Mouse (Mus musculus): Measurements from ENCODE around the gene Sepsecs.
"Not testable (repeated sequence)": the region's sequence is repeated elsewhere in the genome, so short reads cannot be mapped to it uniquely, and the experiment has no call there.

Gene Sepsecs

DNA sequence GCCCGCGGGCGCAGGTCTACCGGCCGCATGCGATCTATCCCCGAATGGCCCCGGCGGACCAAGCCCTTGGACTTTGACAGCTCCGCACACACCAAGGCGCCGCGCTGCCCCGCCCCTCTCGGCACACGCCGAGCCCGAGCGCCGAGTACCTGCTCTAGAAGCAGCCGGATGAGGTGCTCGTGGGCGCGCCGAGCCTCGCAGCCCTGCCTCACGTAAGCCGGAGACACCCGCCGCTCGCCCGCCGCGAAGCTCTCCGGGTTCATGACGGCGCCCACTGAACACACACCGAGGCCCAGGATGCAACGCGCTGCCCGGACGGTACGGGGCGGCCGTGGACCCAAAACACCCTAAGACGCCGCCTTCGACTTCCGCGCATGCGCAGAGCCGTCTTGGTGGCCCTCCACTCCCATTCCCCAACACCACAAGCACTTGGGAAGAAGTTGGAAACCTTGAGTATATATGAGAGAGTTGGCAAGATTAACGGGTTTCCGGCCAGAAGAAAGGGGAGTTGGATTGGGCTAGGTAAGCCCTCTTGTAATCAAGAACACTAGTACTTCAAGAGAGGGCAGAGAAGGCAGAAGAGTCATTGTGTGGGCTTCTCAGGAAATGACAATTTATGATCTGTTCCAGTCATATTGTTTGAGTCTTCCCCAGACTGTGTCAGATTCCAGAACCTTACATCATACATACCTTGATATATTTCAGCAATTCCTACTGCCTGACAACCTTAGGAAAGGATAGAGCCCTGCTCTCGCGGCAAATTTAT lies at the start of gene Sepsecs:
TSS of gene Sepsecs (minus strand) at position 283 of the 766 bp plus-strand sequence.
- peak; percentile 96 to 97 for DNase-seq

GRCm38 (mm10) chr5:52716742-52717448 lies 47.4 kb upstream of the Sepsecs start:
- DNase-seq = no peak

DNA sequence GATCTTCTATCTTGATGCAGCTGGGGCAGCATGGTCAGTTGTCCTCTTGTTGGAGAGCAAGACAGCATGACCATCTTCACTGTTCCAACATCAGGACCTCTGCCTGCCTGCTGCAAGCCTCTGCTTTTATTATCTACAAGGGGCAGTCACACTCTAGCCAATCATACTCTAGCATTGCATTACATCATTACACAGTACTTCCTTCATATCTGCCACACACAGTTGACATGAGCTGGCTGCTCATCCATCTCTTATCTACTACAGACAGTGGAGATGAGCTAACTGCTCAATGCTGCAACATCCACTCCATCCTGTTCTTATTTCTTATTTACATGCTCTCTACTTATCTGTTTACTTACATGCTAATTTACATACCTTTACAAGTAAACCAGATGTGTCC lies 43.2 kb upstream of the Sepsecs start:
- DNase-seq = no peak

- DNase-seq = no peak
Observed at GRCm38 (mm10) chr5:52704562-52704961, 35.1 kb upstream of the Sepsecs start.

GRCm38 (mm10) chr5:52697882-52698440 lies 28.5 kb upstream of the Sepsecs start:
- not testable (repeated sequence) for DNase-seq

- no peak for DNase-seq
Observed at GRCm38 (mm10) chr5:52697291-52697690, 27.8 kb upstream of the Sepsecs start.

DNA sequence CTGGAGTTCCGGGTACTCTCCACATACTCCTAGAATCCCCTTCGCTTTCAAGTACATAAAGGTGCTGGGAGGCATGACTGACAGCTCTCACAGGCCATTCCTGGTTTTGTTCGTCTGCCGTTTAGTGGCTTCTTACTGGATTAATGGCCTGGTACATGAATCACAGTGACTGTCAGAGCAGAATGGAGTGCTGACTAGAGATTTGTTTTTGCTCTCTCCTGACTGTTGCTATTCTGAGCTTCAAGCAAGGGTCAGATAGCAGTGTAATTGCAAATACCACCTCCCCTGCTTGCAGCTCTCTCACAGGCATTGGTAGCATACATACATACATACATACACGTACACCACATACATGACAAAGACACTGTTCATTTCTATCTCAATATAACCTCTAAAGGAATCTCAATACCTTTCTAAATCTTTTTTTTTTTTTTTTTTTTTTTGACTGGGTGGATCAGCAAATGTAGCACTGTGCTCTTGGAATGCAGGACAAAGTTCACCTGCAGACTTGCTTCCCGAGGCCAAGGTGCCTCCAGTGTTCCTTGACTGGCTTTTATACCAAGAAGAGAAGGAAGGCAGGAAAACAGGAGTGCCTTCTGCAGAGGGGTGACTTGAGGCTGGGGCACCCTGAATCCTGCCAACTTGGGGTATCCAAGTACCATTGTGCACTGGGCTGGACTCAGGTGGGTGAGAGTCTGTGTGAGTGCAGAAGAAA lies 18.4 kb upstream of the Sepsecs start:
- DNase-seq = peak in 1 of 2 experiments; percentile 13

DNA sequence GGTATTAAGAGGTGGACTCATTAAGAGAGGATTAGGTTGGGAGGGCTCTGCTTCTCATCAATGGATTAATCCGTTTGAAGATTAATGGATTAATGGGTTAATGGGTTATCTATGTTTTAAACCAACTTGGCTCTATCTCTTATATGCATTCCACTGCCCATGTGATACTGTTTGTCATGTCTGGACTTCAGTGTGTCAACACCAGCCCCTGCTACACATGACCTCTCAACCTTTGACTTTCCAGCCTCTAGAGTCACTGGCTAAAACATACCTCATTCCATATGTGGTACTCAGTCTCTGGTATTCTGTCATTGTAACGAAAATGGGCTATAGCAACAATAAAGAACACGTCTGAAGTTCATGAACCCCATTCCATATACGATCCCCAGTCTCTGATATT lies 11.6 kb upstream of the Sepsecs start:
- no peak for DNase-seq

DNA sequence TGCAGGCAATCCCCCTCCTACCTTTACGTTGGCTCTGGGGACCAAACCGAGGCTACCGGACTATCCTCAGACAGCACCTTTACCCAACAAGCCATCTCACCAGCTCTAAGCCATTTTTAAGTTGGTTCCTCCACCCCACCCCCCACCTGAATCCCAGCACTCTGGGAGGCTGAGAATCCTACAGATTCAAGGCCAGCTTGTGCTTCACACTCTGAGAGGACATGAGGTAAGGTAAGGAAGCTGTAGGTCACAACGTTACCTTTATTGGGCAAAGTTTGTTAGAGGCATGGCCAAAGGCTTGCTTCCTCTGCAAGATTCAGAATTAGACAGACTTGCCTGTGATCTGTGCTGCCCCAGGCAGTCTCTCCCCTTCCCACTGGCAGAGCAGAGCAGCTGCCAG lies 10.7 kb upstream of the Sepsecs start:
- no peak for DNase-seq

- DNase-seq = no peak
Observed at GRCm38 (mm10) chr5:52678498-52679070, 9.1 kb upstream of the Sepsecs start.

- DNase-seq = no peak
Observed at GRCm38 (mm10) chr5:52677126-52677525, 7.6 kb upstream of the Sepsecs start.

- no peak for DNase-seq
Observed at GRCm38 (mm10) chr5:52674384-52675069, 5.0 kb upstream of the Sepsecs start.

DNA sequence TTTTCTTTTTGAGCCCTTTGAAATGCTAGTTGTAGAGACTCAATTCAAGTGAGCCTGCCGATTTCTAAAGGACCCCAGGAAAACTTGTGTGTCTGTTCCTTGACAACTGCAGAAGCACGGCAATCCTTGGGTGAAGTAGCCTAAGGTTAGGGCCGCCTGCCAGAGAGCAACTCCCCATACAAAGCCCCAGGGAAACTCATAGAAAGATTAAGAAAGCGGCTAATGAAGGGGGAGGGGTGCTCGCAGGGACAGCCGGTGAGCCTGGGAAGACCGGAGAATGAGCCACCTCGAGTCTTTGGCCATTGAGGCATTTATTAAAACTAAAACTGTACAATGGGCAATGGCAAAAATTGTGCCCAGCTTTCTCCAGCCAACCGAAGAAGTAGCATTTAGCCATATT lies 3.8 kb upstream of the Sepsecs start:
- no peak for DNase-seq

GRCm38 (mm10) chr5:52670745-52671144 lies 1.2 kb upstream of the Sepsecs start:
- no peak for DNase-seq

DNA sequence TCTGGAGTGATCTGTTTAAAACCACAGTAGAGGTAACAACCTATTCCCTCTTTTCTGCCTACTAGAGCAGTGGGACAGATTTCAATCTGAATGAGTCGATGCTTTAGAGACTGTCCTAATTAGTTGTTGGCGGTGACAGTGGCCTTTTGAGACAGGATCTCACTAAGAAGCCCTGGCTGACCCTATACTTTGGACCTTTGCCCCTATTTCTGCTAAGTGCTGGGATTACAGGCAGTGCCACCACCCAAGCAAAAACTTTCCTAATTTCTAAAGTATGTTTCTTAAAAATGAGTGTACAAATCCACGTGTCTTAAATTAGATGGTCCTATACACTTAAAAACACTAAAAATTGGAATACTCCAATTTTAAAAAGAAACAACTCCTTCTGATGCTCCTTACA lies 2.7 kb downstream of the Sepsecs start:
- DNase-seq = no peak

GRCm38 (mm10) chr5:52657957-52658356 lies 11.6 kb downstream of the Sepsecs start:
- no peak for DNase-seq

- DNase-seq = no peak
Observed at GRCm38 (mm10) chr5:52657336-52657735, 12.2 kb downstream of the Sepsecs start.

DNA sequence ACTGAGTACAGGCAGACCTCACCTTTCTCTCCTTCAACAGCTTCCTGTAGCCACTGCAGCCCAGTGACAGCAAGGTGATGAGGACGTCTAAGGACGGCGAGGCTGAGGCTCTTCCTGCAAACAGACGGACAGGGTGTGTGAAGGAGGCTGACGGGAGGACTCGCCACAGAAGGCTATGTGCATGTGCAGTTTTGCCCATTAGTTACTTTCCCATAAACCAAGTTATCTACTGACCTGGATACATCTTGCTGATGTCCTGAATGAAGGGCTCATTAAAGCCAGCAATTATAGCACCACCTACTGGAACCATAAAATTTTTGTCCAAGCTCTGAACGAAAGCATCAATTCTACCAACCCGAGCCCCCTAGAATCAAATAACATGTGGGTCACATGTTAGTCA lies 13.5 kb downstream of the Sepsecs start:
- DNase-seq = no peak

DNA sequence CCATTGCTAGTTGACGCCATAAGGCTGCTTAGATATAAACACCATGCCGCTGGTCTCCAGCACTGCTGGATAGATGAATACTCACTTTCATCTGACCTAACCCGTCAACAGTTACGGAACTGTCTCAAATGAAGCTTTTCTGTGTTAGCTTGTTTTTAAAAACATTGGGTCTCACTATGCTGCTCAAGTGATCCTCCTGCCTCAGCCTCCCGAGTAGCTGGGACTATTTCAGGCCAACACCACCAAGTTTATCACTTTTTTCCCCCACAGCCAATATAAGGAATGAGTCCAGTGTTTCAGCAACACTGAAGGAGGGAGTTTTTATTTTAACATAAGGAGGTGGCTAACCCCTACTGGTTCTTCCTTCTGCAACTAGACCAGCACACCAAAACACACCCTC lies 14.5 kb downstream of the Sepsecs start:
- DNase-seq = no peak

DNA sequence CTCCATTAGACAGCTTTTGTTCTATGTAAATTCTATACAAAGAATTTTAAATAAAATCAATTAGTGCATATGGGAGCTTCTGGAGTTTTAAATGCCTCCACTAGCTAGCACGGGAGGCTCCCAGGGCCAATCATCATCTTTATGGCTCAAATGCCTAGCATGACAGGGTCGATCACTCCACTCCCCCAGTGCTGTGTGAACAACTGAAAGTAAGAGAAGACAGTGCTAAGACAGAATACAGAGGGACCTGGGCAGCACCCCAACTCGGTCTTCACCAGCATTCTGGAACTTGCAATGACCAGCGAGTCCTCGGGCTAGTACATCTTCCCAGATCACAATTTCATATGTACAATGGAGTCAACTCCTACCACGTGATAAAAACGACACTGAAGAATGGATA lies 16.9 kb downstream of the Sepsecs start:
- no peak for DNase-seq

GRCm38 (mm10) chr5:52652086-52652485 lies 17.4 kb downstream of the Sepsecs start:
- no peak for DNase-seq

Data from kidney, postnatal 4 days (tissue).